Mouse (Mus musculus) gastrocnemius, postnatal 36 days (tissue): ENCODE results near the gene Tec. TPM values are rescaled to one million over a fixed set of nuclear protein-coding genes. Genes with fewer than 3 reads are reported as not detected.

ENCODE experiments used
- DNase-seq, 2 experiments: peaks; one replicate each; pipeline ENCODE4 v3.0.0; 2022
- intact Hi-C: fragments of 180-260 bp; cut with DNase I; formaldehyde crosslinking; loops from one replicate; pipeline ENCODE4 v1.15.1; 2025
- long read RNA-seq, 2 experiments: library from polyadenylated mRNA; stranded (forward); transcript quantifications; one replicate each; pipeline ENCODE4 v2.0.0; 2021
- total RNA-seq, 2 experiments: library from RNA; stranded (reverse); gene quantifications; 2 replicates each; pipeline ENCODE4 v1.2.3; 2021

Gene Tec
- total RNA-seq, result 1 to 10 TPM; 1.3 to 1.9 TPM
- long read RNA-seq, experiment 1, result 0 reads
- long read RNA-seq, experiment 2, result 0 reads

GRCm38 (mm10) chr5:72868091-72868875, at the start of gene Tec:
Tec (minus strand) TSS chr5:72868483.
- intact Hi-C loops, result no loop called here
- DNase-seq, result peak; percentile 85 to 87

GRCm38 (mm10) chr5:72916851-72917250, 48.6 kb upstream of the Tec start:
- DNase-seq, result no peak
- intact Hi-C loops, result no loop called here

DNA sequence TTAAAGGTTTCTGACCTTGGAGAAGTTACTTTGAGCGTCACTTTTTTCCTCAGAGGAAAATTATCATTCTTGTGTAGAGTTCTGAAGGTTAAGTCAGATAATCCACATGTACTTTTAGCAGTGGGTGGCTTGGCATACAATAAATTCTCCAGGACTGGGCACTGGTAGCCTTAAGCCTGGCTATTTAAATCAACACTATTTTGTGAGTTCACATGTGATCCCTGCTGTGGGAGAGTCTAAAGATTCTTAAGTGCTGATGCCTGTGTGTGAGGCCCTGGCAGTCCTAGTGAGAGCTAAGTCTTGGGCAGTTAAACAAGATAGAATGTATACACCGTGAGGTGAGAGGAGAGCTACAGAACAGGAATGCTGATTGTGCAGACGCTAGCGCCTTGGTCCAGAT, 47.8 kb upstream of the Tec start:
- no peak for DNase-seq
- intact Hi-C loops, result no loop called here

DNA sequence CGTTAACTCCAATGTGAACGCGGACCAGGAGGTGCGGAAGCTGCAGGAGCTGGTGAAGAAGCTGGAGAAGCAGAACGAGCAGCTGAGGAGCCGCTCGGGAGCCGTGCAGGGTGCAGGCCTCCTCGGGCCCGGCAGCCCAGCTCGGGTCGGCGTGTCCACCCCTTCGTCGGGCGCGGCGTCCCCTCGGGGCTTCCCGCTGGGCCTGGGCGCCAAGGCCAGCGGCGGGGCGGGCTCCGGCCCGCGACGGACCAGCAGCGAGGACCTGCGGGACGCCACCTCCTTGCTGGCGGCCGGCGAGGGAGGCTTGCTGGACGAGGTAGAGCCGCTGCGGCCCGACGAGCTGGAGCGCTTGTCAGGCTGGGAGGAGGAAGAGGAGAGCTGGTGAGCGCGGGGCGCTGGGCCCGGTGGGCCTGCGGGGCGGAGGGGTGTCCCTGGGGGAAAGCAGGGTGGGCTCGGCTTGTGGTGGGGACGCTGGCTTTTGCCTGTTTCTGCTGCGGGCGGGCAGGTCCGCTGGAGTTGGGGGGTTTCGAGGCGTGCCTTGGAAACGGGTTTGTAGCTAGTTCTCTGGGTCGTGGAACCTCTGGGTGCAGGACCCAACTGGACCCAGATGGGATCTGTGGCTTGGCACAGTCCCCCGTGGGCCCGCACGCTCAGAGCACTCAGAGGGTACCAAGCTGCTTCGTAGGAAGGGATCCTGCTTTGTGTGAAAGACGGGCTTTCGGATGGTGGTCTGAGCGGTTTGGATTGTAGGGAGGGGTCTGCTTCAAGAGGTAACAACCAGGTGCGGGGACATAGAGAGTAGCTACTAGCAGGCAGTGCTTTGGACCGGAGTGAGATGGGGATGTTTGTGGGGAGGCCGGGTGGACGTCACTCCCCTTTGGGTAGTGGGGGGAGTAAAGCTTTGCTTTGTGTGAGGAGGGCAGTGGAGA, 46.6 kb upstream of the Tec start:
- DNase-seq, result peak in 1 of 2 experiments; percentile 43
- intact Hi-C loops, result no loop called here

GRCm38 (mm10) chr5:72913648-72914557, 45.6 kb upstream of the Tec start, which contains the start of gene Slain2:
Slain2 (plus strand) TSS chr5:72914304.
- peak; percentile 99 to 100 for DNase-seq
- intact Hi-C loops, result no loop called here

DNA sequence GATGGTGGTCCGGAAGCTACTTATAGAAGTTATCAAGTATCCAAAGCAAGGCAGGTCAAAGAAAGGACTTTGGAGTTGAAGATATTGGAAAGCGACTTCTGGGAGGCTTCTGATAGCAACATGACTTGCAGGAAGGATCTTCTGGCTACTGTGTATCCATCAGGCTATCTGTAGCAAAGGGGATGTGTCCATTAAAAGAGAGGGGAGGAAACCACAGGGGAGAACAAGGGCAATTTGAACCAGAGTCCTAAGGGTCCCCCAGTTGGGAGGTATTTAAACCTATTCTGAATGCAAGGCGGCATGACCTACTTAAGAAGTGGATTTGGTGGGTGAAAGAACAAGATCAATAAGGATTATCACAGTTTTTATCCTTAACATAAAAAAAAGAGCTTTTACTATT, 43.0 kb upstream of the Tec start:
- intact Hi-C loops, result no loop called here
- DNase-seq, result no peak

GRCm38 (mm10) chr5:72910373-72910772, 42.1 kb upstream of the Tec start:
- no peak for DNase-seq
- intact Hi-C loops, result no loop called here

DNA sequence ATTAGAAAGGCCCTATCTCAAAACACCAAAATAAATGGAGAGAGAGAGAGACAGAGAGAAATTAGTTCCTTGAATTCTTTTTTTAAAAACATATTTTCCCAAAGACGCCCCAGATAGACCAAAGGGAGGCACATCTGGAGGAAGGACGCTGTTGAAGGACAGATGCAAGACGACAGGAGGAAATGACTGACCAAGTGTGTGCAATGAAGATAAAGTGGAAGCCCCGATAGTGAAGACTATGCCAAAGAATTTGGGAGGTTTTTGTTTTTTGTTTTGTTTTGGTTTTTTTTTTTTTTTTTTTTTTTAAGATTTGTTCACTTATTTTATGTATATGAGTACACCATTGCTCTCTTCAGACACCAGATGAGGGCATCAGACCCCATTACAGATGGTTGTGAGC, 41.1 kb upstream of the Tec start:
- no peak for DNase-seq
- intact Hi-C loops, result no loop called here

DNA sequence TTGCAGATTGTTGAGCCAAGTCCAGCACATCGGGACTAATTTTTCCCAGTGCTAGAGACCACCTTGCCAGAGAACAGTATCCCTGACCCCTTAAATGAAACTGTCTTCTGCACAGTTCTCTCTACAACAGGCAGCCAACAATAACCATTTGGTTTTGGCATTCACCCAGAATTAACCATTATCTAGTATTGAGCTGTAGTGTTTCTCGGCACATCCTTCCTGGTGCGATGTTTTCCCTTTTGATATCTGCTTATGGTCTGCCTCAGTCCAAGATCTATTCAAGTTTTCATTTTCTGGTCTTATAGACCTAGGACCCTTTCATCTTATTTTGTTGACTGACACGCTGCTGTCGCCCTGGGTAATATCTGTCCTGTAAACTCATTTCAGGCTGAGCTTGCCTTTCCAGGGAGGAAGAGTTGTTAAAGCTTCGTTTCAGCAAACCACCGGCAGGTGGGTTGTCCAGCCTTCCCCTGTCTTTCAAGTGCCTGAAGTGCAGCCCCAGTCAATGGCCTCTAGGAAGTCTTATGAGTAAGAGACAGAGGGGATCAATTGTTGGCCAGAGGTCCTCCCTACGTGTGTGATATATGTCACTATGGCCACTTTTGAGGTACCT, 40.1 kb upstream of the Tec start:
- intact Hi-C loops, result no loop called here
- DNase-seq, result no peak

- intact Hi-C loops, result no loop called here
- no peak for DNase-seq
Measured at GRCm38 (mm10) chr5:72907402-72907801, 39.1 kb upstream of the Tec start.

- no peak for DNase-seq
- intact Hi-C loops, result no loop called here
Measured at GRCm38 (mm10) chr5:72904903-72905790, 36.9 kb upstream of the Tec start.

- no peak for DNase-seq
Measured at GRCm38 (mm10) chr5:72902876-72903516, 34.7 kb upstream of the Tec start.

GRCm38 (mm10) chr5:72902312-72902711, 34.0 kb upstream of the Tec start:
- DNase-seq, result no peak
- intact Hi-C loops, result no loop called here

More at GRCm38 (mm10) chr5:72902876-72903516, 34.7 kb upstream of the Tec start:
- intact Hi-C loops, result no loop called here

DNA sequence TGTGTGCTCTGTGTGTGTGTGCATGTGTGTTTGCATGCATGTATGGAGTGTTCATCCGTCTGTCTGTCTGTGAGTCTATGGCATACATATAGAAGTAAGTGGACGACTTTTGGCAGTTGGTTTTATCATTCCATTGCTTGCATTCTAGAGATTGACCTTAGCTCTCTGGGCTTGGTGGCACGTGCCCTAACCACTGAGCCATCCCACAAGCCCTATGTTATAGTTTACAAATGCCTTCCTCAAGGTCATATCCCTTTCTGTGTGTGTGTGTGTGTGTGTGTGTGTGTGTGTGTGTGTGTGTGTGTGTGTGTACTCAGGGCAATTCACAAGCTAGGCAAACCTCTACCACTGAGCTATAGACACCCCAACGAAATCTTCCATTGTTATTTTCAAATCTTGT, 33.6 kb upstream of the Tec start:
- intact Hi-C loops, result no loop called here
- no peak for DNase-seq

DNA sequence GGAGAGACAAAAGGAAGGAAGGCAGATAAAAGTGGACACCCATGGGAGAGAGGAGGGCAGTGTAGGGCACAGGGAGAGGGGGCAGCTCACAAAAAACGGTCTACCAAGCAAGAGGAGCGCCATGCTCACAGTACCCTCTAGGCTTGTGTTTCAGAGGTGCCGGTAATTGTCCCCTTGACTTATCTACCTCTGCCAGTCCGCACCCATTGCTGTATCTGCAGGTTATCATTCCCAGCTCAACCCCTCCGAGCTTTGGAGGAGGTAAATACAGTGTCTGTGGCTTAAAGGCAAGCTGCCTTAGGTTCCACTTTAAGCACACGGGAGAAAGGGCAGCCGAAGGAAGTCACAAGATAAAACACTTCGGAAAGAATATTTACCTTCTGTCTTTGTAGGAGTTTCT, 31.0 kb upstream of the Tec start:
- no peak for DNase-seq
- intact Hi-C loops, result loop anchor here (10.0 kb wide), 1 partner anchor 476 kb away; no protein-coding TSS in a partner anchor

DNA sequence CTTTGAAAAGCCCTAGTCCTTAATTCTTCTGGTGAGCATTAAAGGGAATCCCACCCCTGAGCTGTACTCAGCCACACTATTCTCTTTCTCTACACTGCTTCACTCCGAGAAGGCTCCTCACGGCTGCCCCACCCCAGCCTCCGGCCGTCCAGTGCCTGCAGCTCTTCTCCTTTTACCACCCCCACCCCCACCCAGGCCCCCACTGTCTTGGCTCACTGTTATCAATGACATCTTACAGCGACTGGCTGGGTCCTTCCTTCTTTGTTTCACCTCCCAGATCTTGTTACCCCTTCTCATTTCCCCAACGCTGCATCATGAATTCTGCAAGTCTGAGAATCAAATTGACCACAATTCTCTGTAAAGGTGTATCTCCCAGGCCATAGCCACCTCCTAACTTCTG, 29.7 kb upstream of the Tec start:
- intact Hi-C loops, result loop anchor here (10.0 kb wide), 1 partner anchor 477 kb away; no protein-coding TSS in a partner anchor
- no peak for DNase-seq

GRCm38 (mm10) chr5:72896478-72897279, 28.4 kb upstream of the Tec start:
- intact Hi-C loops, result loop anchor here (10.0 kb wide), 1 partner anchor 478 kb away; no protein-coding TSS in a partner anchor
- no peak for DNase-seq
